31 mouse cellular contexts compared by ENCODE assay signal in genomic region chr2:6259182-6259581, GRCm38 (mm10). TPM values are rescaled to one million over a fixed set of nuclear protein-coding genes. Genes with fewer than 3 reads are reported as not detected.
DNase-seq lines count a peak whose midpoint lies in the region; ATAC-seq and TF ChIP-seq lines count a peak whose summit lies in the region.
"Had no signal": no experiment of that assay in that cellular context is flagged by ENCODE, and none has a peak within 500 bp of the region (broad histone marks: within the 10 kb centered on the region; RNA-seq: fewer than 3 reads in every experiment).

No protein-coding gene starts in this region.

- WGBS in heart, embryonic 10.5 days = 87% methylated on average over 3 of the region's 3 CpGs
- 30% methylated on average over 3 of the region's 3 CpGs for WGBS in spleen, adult 2 months
- 46% methylated on average over 3 of the region's 3 CpGs for WGBS in macrophage (ENCODE audit: missing documents)
- 75% methylated on average over 3 of the region's 3 CpGs for WGBS in kidney, embryonic 15.5 days
- 82% methylated on average over 3 of the region's 3 CpGs for WGBS in embryonic facial prominence, embryonic 10.5 days

- no peaks in the 10 kb centered on the region for H3K79me2 ChIP-seq in macrophage (ENCODE audit: inconsistent target)

- H3K9ac ChIP-seq in kidney, embryonic 15.5 days = no peak overlapping the region
- H3K9ac ChIP-seq: embryonic facial prominence, embryonic 13.5 days; forebrain, embryonic 15.5 days; heart, embryonic 15.5 days; limb, embryonic 13.5 days; liver, embryonic 13.5 days; midbrain, embryonic 12.5 days; neural tube, embryonic 13.5 days had no signal

- no peaks in the 10 kb centered on the region for H3K36me3 ChIP-seq in heart, embryonic 10.5 days
- H3K36me3 ChIP-seq in spleen, adult 2 months (ENCODE audit: control insufficient read depth, insufficient read depth, low read length) = no peaks in the 10 kb centered on the region
- H3K36me3 ChIP-seq in macrophage (ENCODE audit: inconsistent target) = no peaks in the 10 kb centered on the region
- no peaks in the 10 kb centered on the region for H3K36me3 ChIP-seq in kidney, embryonic 15.5 days
- H3K36me3 ChIP-seq in embryonic facial prominence, embryonic 10.5 days (replicated peaks) = no peaks in the 10 kb centered on the region
- H3K36me3 ChIP-seq: embryonic facial prominence, embryonic 13.5 days; forebrain, embryonic 10.5 days; forebrain, embryonic 15.5 days; heart, embryonic 15.5 days; limb, embryonic 13.5 days; liver, embryonic 13.5 days; midbrain, embryonic 12.5 days; neural tube, embryonic 13.5 days had no signal

- TF ChIP-seq POLR2A in spleen, adult 2 months (IDR thresholded peaks at IDR 0.05; ENCODE audit: low read depth, low read length) = no peak

- peak; percentile 92 for DNase-seq in heart, adult 11 months
- DNase-seq in heart, embryonic 10.5 days (ENCODE audit: low spot score) = no peak
- peak; percentile 29 to 45 for DNase-seq in spleen, adult 2 months (ENCODE audit: low read depth in 1 of 2, low spot score in 2 of 2)
- DNase-seq in spleen, postnatal 14 days (ENCODE audit: low spot score in 2 of 2) = no peak
- no peak for DNase-seq in cerebellum, postnatal 25 days
- no peak for DNase-seq in embryonic facial prominence, embryonic 10.5 days (ENCODE audit: low spot score)
- DNase-seq: adrenal gland, postnatal 25 days; cerebellum, adult 18-20 months; cerebellum, postnatal 36 days; embryo, embryonic 11 days; gastrocnemius, postnatal 25 days; kidney, adult 2 months; kidney, postnatal 4 days; liver, embryonic 13.5 days; lung, postnatal 10 days; thymus, adult 2 months; thymus, postnatal 36 days had no signal

- H3K4me1 ChIP-seq in heart, embryonic 10.5 days = peaks cover 19% of the 10 kb centered on the region
- peaks cover 38% of the 10 kb centered on the region for H3K4me1 ChIP-seq in spleen, adult 2 months (ENCODE audit: control insufficient read depth, insufficient read depth, insufficient read length)
- H3K4me1 ChIP-seq in kidney, embryonic 15.5 days = peaks cover 9% of the 10 kb centered on the region
- H3K4me1 ChIP-seq in embryonic facial prominence, embryonic 10.5 days = peaks cover 14% of the 10 kb centered on the region

- ATAC-seq in kidney, embryonic 15.5 days (replicated peaks; ENCODE audit: low FRiP score) = no peak
- ATAC-seq: forebrain, embryonic 15.5 days; hindbrain, embryonic 16.5 days had no signal

- no peak overlapping the region for H3K4me3 ChIP-seq in heart, embryonic 10.5 days
- no peak overlapping the region for H3K4me3 ChIP-seq in spleen, adult 2 months (ENCODE audit: extremely low read depth, insufficient read depth, insufficient read length)
- no peak overlapping the region for H3K4me3 ChIP-seq in macrophage (ENCODE audit: inconsistent target)
- no peak overlapping the region for H3K4me3 ChIP-seq in kidney, embryonic 15.5 days (replicated peaks)
- no peak overlapping the region for H3K4me3 ChIP-seq in embryonic facial prominence, embryonic 10.5 days
- H3K4me3 ChIP-seq: embryonic facial prominence, embryonic 13.5 days; forebrain, embryonic 10.5 days; forebrain, embryonic 15.5 days; heart, adult 2 months; heart, embryonic 15.5 days; limb, embryonic 13.5 days; liver, embryonic 13.5 days; megakaryocyte, embryonic 14.5 days; midbrain, embryonic 12.5 days; neural tube, embryonic 13.5 days had no signal

- no peak for TF ChIP-seq CTCF in spleen, adult 2 months (IDR thresholded peaks at IDR 0.05; ENCODE audit: extremely low read depth, insufficient read depth, insufficient read length, insufficient replicate concordance)

- H3K9me3 ChIP-seq in heart, embryonic 10.5 days = no peaks in the 10 kb centered on the region
- H3K9me3 ChIP-seq in kidney, embryonic 15.5 days (replicated peaks) = no peaks in the 10 kb centered on the region
- H3K9me3 ChIP-seq in embryonic facial prominence, embryonic 10.5 days = no peaks in the 10 kb centered on the region
- H3K9me3 ChIP-seq: embryonic facial prominence, embryonic 13.5 days; heart, embryonic 15.5 days had no signal

- no peak overlapping the region for H3K4me2 ChIP-seq in kidney, embryonic 15.5 days
- H3K4me2 ChIP-seq: embryonic facial prominence, embryonic 13.5 days; forebrain, embryonic 15.5 days; heart, embryonic 15.5 days; limb, embryonic 13.5 days; liver, embryonic 13.5 days; midbrain, embryonic 12.5 days; neural tube, embryonic 13.5 days had no signal

- H3K27ac ChIP-seq in heart, embryonic 10.5 days = no peak overlapping the region
- H3K27ac ChIP-seq in spleen, adult 2 months (ENCODE audit: insufficient read depth, low read length) = peak overlapping the region; percentile 66
- peak overlapping the region; percentile 52 for H3K27ac ChIP-seq in macrophage
- H3K27ac ChIP-seq in kidney, embryonic 15.5 days = no peak overlapping the region
- H3K27ac ChIP-seq in embryonic facial prominence, embryonic 10.5 days (replicated peaks) = no peak overlapping the region
- H3K27ac ChIP-seq: embryonic facial prominence, embryonic 13.5 days; forebrain, embryonic 10.5 days; forebrain, embryonic 15.5 days; heart, adult 2 months; heart, embryonic 15.5 days; kidney, postnatal 0 days; limb, embryonic 13.5 days; liver, embryonic 13.5 days; midbrain, embryonic 12.5 days; neural tube, embryonic 13.5 days; stomach, postnatal 0 days had no signal

- H3K27me3 ChIP-seq in heart, embryonic 10.5 days (ENCODE audit: insufficient read depth, poor library complexity, severe bottlenecking) = no peaks in the 10 kb centered on the region
- no peaks in the 10 kb centered on the region for H3K27me3 ChIP-seq in spleen, adult 2 months (ENCODE audit: control insufficient read depth, insufficient read depth, low read length)
- no peaks in the 10 kb centered on the region for H3K27me3 ChIP-seq in kidney, embryonic 15.5 days
- peaks cover 46% of the 10 kb centered on the region for H3K27me3 ChIP-seq in embryonic facial prominence, embryonic 10.5 days (replicated peaks; ENCODE audit: low read depth, poor library complexity, severe bottlenecking)
- H3K27me3 ChIP-seq: embryonic facial prominence, embryonic 13.5 days; heart, embryonic 15.5 days; limb, embryonic 13.5 days had no signal

RNA-seq across cellular contexts. Expression of gene Echdc3, which starts 46.3 kb away (rescaled TPM):
- polyA plus RNA-seq in heart, embryonic 10.5 days (2016; fragmentation: Nextera tagmentation; extraction: Ambion mirVana) = 7.2 and 9.9 TPM in 2 replicates
- polyA plus RNA-seq in spleen, adult 2 months (2012; rRNA removed) = 1.5 and 1.8 TPM in 2 replicates
- total RNA-seq in macrophage (2018; cell fraction: chromatin; rRNA removed) = 1 to 10 TPM in 19 of 26 experiments, under 1 TPM in 2, not detected in 5; 0.58 to 5.3 (median 2.0) TPM
- under 1 TPM; 0.07 to 0.88 (median 0.35) TPM for total RNA-seq in macrophage (2018; cell fraction: cytosol; rRNA removed)
- 1 to 10 TPM in 10 of 26 experiments, under 1 TPM in 5, not detected in 11; 0.24 to 3.4 (median 1.2) TPM for total RNA-seq in macrophage (2018; cell fraction: nucleus; rRNA removed)
- polyA plus RNA-seq in macrophage (2018) = 0.49 to 1.1 TPM (median 0.60 TPM) in 3 replicates
- 8.7 and 9.5 TPM in 2 replicates for polyA plus RNA-seq in kidney, embryonic 15.5 days (2015; fragmentation: Nextera tagmentation; extraction: Ambion mirVana)
- polyA plus RNA-seq in embryonic facial prominence, embryonic 10.5 days (2016; fragmentation: Nextera tagmentation; extraction: Ambion mirVana) = 2.5 and 3.1 TPM in 2 replicates

Comparison
In these comparisons a context has a peak if more than half of its experiments do, and no peak if none do; other contexts are left out.
1. DNase-seq: peak in heart, adult 11 months (single experiment) and spleen, adult 2 months (2 of 2); none in heart, embryonic 10.5 days (single experiment), spleen, postnatal 14 days (0 of 2), cerebellum, postnatal 25 days (0 of 2) and embryonic facial prominence, embryonic 10.5 days (single experiment).
2. H3K27ac ChIP-seq: peak in spleen, adult 2 months (single experiment) and macrophage (single experiment); none in heart, embryonic 10.5 days (single experiment), kidney, embryonic 15.5 days (single experiment) and embryonic facial prominence, embryonic 10.5 days (single experiment).